Mouse (Mus musculus) layer of hippocampus, adult 9-11 months (tissue): ENCODE measurements around the gene Dnaja3.

Experiments used
- DNase-seq: peaks from one replicate; pipeline ENCODE4 v3.0.0; 2022

The Dnaja3 gene

GRCm38 (mm10) chr16:4643670-4644419 lies 4.1 kb downstream of the Dnaja3 start:
- DNase-seq = peak; percentile 85

GRCm38 (mm10) chr16:4645867-4646266 lies 6.1 kb downstream of the Dnaja3 start:
- no peak for DNase-seq

GRCm38 (mm10) chr16:4646831-4647230 lies 7.0 kb downstream of the Dnaja3 start:
- no peak for DNase-seq

GRCm38 (mm10) chr16:4647651-4648141 lies 7.9 kb downstream of the Dnaja3 start:
- no peak for DNase-seq

- DNase-seq = no peak
Observed at GRCm38 (mm10) chr16:4648416-4649023, 8.7 kb downstream of the Dnaja3 start.

GRCm38 (mm10) chr16:4649211-4649610 lies 9.4 kb downstream of the Dnaja3 start:
- no peak for DNase-seq

- no peak for DNase-seq
Observed at GRCm38 (mm10) chr16:4649692-4650091, 9.9 kb downstream of the Dnaja3 start.

- no peak for DNase-seq
Observed at GRCm38 (mm10) chr16:4650161-4650560, 10.4 kb downstream of the Dnaja3 start.

- DNase-seq = no peak
Observed at GRCm38 (mm10) chr16:4651081-4651480, 11.3 kb downstream of the Dnaja3 start.

GRCm38 (mm10) chr16:4651624-4652023 lies 11.8 kb downstream of the Dnaja3 start:
- no peak for DNase-seq

GRCm38 (mm10) chr16:4652707-4653416 lies 13.1 kb downstream of the Dnaja3 start:
- no peak for DNase-seq

GRCm38 (mm10) chr16:4654706-4655105 lies 14.9 kb downstream of the Dnaja3 start:
- DNase-seq = no peak

GRCm38 (mm10) chr16:4655251-4655734 lies 15.5 kb downstream of the Dnaja3 start:
- DNase-seq = no peak

GRCm38 (mm10) chr16:4655764-4656570 lies 16.2 kb downstream of the Dnaja3 start:
- no peak for DNase-seq

GRCm38 (mm10) chr16:4656571-4657081 lies 16.8 kb downstream of the Dnaja3 start:
- DNase-seq = no peak

GRCm38 (mm10) chr16:4658781-4659245 lies 19.0 kb downstream of the Dnaja3 start:
- DNase-seq = peak; percentile 57

GRCm38 (mm10) chr16:4659326-4659725 lies 19.5 kb downstream of the Dnaja3 start:
- no peak for DNase-seq

- no peak for DNase-seq
Observed at GRCm38 (mm10) chr16:4661605-4662004, 21.8 kb downstream of the Dnaja3 start.

GRCm38 (mm10) chr16:4663806-4664205 lies 24.0 kb downstream of the Dnaja3 start:
- no peak for DNase-seq

- no peak for DNase-seq
Observed at GRCm38 (mm10) chr16:4665726-4666125, 25.9 kb downstream of the Dnaja3 start.

GRCm38 (mm10) chr16:4667190-4667808 lies 27.5 kb downstream of the Dnaja3 start:
- peak; percentile 76 for DNase-seq

- no peak for DNase-seq
Observed at GRCm38 (mm10) chr16:4670317-4670716, 30.5 kb downstream of the Dnaja3 start.
